Mouse (Mus musculus): ENCODE data around the gene Cited2.

DNA sequence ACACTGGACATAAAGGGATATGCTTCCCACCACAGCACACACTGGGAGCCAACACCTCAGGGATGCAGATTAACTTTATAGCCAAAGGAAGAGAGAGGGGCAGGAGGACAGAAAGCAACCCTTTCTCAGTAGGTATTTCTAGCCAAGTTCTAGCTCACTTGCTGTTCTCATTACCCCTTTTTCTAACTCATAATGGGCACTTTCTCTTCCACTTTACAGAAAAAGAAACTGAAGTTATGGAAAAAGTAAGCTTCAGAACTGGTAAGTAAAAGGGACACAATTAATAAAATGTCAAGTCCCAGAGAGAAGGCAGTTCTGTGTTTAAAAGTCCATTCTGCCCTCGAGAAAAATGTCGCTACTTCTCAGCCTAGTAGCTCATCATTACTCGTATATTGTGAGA lies 46.6 kb upstream of the Cited2 start:
- no peak for TF ChIP-seq GATA1 (IDR thresholded peaks at IDR 0.05; ENCODE audit: borderline replicate concordance, low read length)
- TF ChIP-seq FLI1 (IDR thresholded peaks at IDR 0.05; ENCODE audit: low read length), result no peak

All from megakaryocyte, embryonic 14.5 days (primary cell).